Mouse (Mus musculus): ENCODE measurements around the gene Elovl6. TPM values are rescaled to one million over a fixed set of nuclear protein-coding genes. Genes with fewer than 3 reads are reported as not detected.

The Elovl6 gene
- polyA plus RNA-seq, 1 experiment from 2014 or later: 39.9 TPM

DNA sequence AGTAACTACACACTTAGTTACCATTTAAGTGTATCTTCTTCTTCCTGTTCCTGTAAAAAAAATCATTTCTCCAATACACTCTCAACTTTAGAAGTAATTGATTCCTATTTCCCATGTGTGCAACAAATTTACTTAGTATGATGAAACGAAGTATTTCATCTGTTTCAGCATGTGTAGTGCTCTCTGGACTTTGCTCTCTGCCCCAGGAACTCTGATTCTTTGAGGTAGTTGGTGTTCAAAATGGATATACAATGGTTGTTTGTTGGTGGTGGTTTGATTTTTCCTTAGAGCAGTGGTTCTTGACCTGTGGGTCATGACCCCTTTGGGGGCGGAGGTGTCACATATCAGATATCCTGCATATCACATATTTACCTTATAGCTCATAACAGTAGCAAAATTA is 32.7 kb downstream of the Elovl6 start:
- 89% methylated on average over 2 of the region's 2 CpGs for WGBS
- Histone ChIP-seq H3K27ac (ENCODE audit: low read depth, low read length) (no peak overlapping the region), H3K9me3 (ENCODE audit: control insufficient read depth, low read length) (no peaks in the 10 kb centered on the region; the same call in 1 of the 2 replicates), H3K9ac (ENCODE audit: low read length) (no peak overlapping the region), H3K4me1 (replicated peaks; ENCODE audit: control insufficient read depth, insufficient read depth, low read length) (no peaks in the 10 kb centered on the region), H3K4me2 (ENCODE audit: low read depth, low read length, severe bottlenecking) (no peak overlapping the region), H3K36me3 (ENCODE audit: control insufficient read depth, insufficient read depth, low read length) (peaks cover 2% of the 10 kb centered on the region; the same call in 1 of the 2 replicates), H3K4me3 (ENCODE audit: low read depth, low read length) (no peak overlapping the region), H3K27me3 (ENCODE audit: control insufficient read depth, insufficient read depth, low read length) (no peaks in the 10 kb centered on the region)
- no peak for DNase-seq (ENCODE audit: low spot score)
- no peak for ATAC-seq (replicated peaks; ENCODE audit: low FRiP score)

- DNase-seq (ENCODE audit: low spot score): no peak
Measured at GRCm38 (mm10) chr3:129565458-129565857, 33.3 kb downstream of the Elovl6 start.

DNA sequence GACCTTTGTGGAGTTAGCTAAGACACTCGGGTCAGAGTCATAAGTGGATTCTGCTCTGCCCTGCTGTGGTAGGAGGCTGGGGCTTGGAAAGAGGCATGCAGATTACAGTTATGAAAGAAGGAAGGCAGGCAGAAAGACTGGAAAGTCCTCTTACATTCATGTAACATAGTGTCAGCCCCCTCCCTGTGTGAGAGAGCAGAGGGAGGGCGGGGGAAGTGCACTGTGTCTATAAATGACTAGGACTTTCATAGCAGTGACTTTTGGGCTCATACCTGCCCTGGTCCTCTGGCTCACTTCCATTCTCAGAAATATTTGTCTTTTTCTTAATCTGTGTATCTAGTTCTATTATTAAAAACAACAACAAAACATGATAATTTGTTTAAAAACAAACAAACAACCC is 33.9 kb downstream of the Elovl6 start:
- Histone ChIP-seq H3K27me3 (ENCODE audit: control insufficient read depth, insufficient read depth, low read length) (no peaks in the 10 kb centered on the region), H3K27ac (ENCODE audit: low read depth, low read length) (no peak overlapping the region), H3K4me2 (ENCODE audit: low read depth, low read length, severe bottlenecking) (no peak overlapping the region), H3K4me3 (ENCODE audit: low read depth, low read length) (no peak overlapping the region), H3K9ac (ENCODE audit: low read length) (no peak overlapping the region), H3K4me1 (replicated peaks; ENCODE audit: control insufficient read depth, insufficient read depth, low read length) (no peaks in the 10 kb centered on the region), H3K36me3 (ENCODE audit: control insufficient read depth, insufficient read depth, low read length) (peaks cover 2% of the 10 kb centered on the region; the same call in 1 of the 2 replicates), H3K9me3 (ENCODE audit: control insufficient read depth, low read length) (no peaks in the 10 kb centered on the region; the same call in 1 of the 2 replicates)
- DNase-seq (ENCODE audit: low spot score) (no peak), ATAC-seq (replicated peaks; ENCODE audit: low FRiP score) (no peak)
- WGBS: 87% methylated on average over 2 of the region's 2 CpGs

More at GRCm38 (mm10) chr3:129565458-129565857, 33.3 kb downstream of the Elovl6 start:
- no peaks in the 10 kb centered on the region for H3K27me3 ChIP-seq (ENCODE audit: control insufficient read depth, insufficient read depth, low read length)
- H3K9me3 ChIP-seq (ENCODE audit: control insufficient read depth, low read length): no peaks in the 10 kb centered on the region; the same call in 1 of the 2 replicates
- 93% methylated on average over 8 of the region's 8 CpGs for WGBS
- no peak overlapping the region for H3K27ac ChIP-seq (ENCODE audit: low read depth, low read length)
- peaks cover 2% of the 10 kb centered on the region; the same call in 1 of the 2 replicates for H3K36me3 ChIP-seq (ENCODE audit: control insufficient read depth, insufficient read depth, low read length)
- H3K4me1 ChIP-seq (replicated peaks; ENCODE audit: control insufficient read depth, insufficient read depth, low read length): no peaks in the 10 kb centered on the region
- H3K4me2 ChIP-seq (ENCODE audit: low read depth, low read length, severe bottlenecking): no peak overlapping the region
- no peak overlapping the region for H3K9ac ChIP-seq (ENCODE audit: low read length)
- ATAC-seq (replicated peaks; ENCODE audit: low FRiP score): no peak
- no peak overlapping the region for H3K4me3 ChIP-seq (ENCODE audit: low read depth, low read length)

GRCm38 (mm10) chr3:129566876-129567275 is 34.7 kb downstream of the Elovl6 start:
- Histone ChIP-seq H3K4me1 (replicated peaks; ENCODE audit: control insufficient read depth, insufficient read depth, low read length) (no peaks in the 10 kb centered on the region), H3K36me3 (ENCODE audit: control insufficient read depth, insufficient read depth, low read length) (peaks cover 2% of the 10 kb centered on the region; the same call in 1 of the 2 replicates), H3K27me3 (ENCODE audit: control insufficient read depth, insufficient read depth, low read length) (no peaks in the 10 kb centered on the region), H3K27ac (ENCODE audit: low read depth, low read length) (no peak overlapping the region), H3K9me3 (ENCODE audit: control insufficient read depth, low read length) (no peaks in the 10 kb centered on the region; the same call in 1 of the 2 replicates), H3K4me3 (ENCODE audit: low read depth, low read length) (no peak overlapping the region), H3K9ac (ENCODE audit: low read length) (no peak overlapping the region), H3K4me2 (ENCODE audit: low read depth, low read length, severe bottlenecking) (no peak overlapping the region)
- WGBS: 85% methylated on average over 5 of the region's 5 CpGs
- DNase-seq (ENCODE audit: low spot score) (no peak), ATAC-seq (replicated peaks; ENCODE audit: low FRiP score) (no peak)

- no peaks in the 10 kb centered on the region for H3K27me3 ChIP-seq (ENCODE audit: control insufficient read depth, insufficient read depth, low read length)
- H3K36me3 ChIP-seq (ENCODE audit: control insufficient read depth, insufficient read depth, low read length): peaks cover 2% of the 10 kb centered on the region; the same call in 1 of the 2 replicates
- ATAC-seq (replicated peaks; ENCODE audit: low FRiP score): no peak
- no peak overlapping the region for H3K27ac ChIP-seq (ENCODE audit: low read depth, low read length)
- 66% methylated on average over 7 of the region's 7 CpGs for WGBS
- H3K4me1 ChIP-seq (replicated peaks; ENCODE audit: control insufficient read depth, insufficient read depth, low read length): no peaks in the 10 kb centered on the region
- H3K4me2 ChIP-seq (ENCODE audit: low read depth, low read length, severe bottlenecking): no peak overlapping the region
- DNase-seq (ENCODE audit: low spot score): no peak
- no peaks in the 10 kb centered on the region; the same call in 1 of the 2 replicates for H3K9me3 ChIP-seq (ENCODE audit: control insufficient read depth, low read length)
- no peak overlapping the region for H3K4me3 ChIP-seq (ENCODE audit: low read depth, low read length)
- no peak overlapping the region for H3K9ac ChIP-seq (ENCODE audit: low read length)
Measured at GRCm38 (mm10) chr3:129568506-129568905, 36.4 kb downstream of the Elovl6 start.

- H3K27me3 ChIP-seq (ENCODE audit: control insufficient read depth, insufficient read depth, low read length): no peaks in the 10 kb centered on the region
- no peak for ATAC-seq (replicated peaks; ENCODE audit: low FRiP score)
- H3K9ac ChIP-seq (ENCODE audit: low read length): no peak overlapping the region
- no peak overlapping the region for H3K4me2 ChIP-seq (ENCODE audit: low read depth, low read length, severe bottlenecking)
- 98% methylated on average over 8 of the region's 8 CpGs for WGBS
- H3K9me3 ChIP-seq (ENCODE audit: control insufficient read depth, low read length): no peaks in the 10 kb centered on the region
- H3K4me1 ChIP-seq (replicated peaks; ENCODE audit: control insufficient read depth, insufficient read depth, low read length): no peaks in the 10 kb centered on the region
- no peak overlapping the region for H3K27ac ChIP-seq (ENCODE audit: low read depth, low read length)
- no peak overlapping the region for H3K4me3 ChIP-seq (ENCODE audit: low read depth, low read length)
- DNase-seq (ENCODE audit: low spot score): no peak
- no peaks in the 10 kb centered on the region for H3K36me3 ChIP-seq (ENCODE audit: control insufficient read depth, insufficient read depth, low read length)
Measured at GRCm38 (mm10) chr3:129570989-129571388, 38.8 kb downstream of the Elovl6 start.

DNA sequence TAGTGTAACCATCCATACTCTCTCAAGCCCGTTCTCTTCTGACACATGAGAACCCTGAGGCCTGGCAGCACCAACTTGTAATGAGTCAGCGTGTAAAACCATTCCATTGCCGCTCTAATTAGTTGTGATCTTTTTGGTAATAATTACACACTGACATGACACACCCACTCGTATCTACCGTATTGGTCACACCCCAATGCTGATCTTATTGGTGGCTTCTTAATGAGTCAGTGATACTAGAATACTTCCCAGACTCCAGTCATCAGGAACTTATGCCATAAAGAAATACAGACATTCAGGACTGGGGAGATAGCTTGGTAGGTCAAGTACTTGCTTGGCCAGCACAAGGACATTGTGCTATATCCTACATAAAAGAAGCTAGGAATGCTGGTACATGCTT is 39.5 kb downstream of the Elovl6 start:
- Histone ChIP-seq H3K36me3 (ENCODE audit: control insufficient read depth, insufficient read depth, low read length) (no peaks in the 10 kb centered on the region), H3K9me3 (ENCODE audit: control insufficient read depth, low read length) (no peaks in the 10 kb centered on the region), H3K4me3 (ENCODE audit: low read depth, low read length) (no peak overlapping the region), H3K27me3 (ENCODE audit: control insufficient read depth, insufficient read depth, low read length) (no peaks in the 10 kb centered on the region), H3K9ac (ENCODE audit: low read length) (no peak overlapping the region), H3K4me2 (ENCODE audit: low read depth, low read length, severe bottlenecking) (no peak overlapping the region), H3K4me1 (replicated peaks; ENCODE audit: control insufficient read depth, insufficient read depth, low read length) (no peaks in the 10 kb centered on the region), H3K27ac (ENCODE audit: low read depth, low read length) (no peak overlapping the region)
- DNase-seq (ENCODE audit: low spot score) (no peak), ATAC-seq (replicated peaks; ENCODE audit: low FRiP score) (no peak)
- WGBS: 91% methylated on average over 5 of the region's 5 CpGs

- Histone ChIP-seq H3K9ac (ENCODE audit: low read length) (no peak overlapping the region), H3K27ac (ENCODE audit: low read depth, low read length) (no peak overlapping the region), H3K4me1 (replicated peaks; ENCODE audit: control insufficient read depth, insufficient read depth, low read length) (no peaks in the 10 kb centered on the region), H3K27me3 (ENCODE audit: control insufficient read depth, insufficient read depth, low read length) (no peaks in the 10 kb centered on the region), H3K9me3 (ENCODE audit: control insufficient read depth, low read length) (no peaks in the 10 kb centered on the region), H3K36me3 (ENCODE audit: control insufficient read depth, insufficient read depth, low read length) (no peaks in the 10 kb centered on the region), H3K4me2 (ENCODE audit: low read depth, low read length, severe bottlenecking) (no peak overlapping the region), H3K4me3 (ENCODE audit: low read depth, low read length) (no peak overlapping the region)
- no peak; the same call in 1 of the 2 replicates for ATAC-seq (replicated peaks; ENCODE audit: low FRiP score)
- DNase-seq (ENCODE audit: low spot score): no peak
- 54% methylated on average over 4 of the region's 4 CpGs for WGBS
Measured at GRCm38 (mm10) chr3:129572959-129573358, 40.8 kb downstream of the Elovl6 start.

GRCm38 (mm10) chr3:129573609-129574008 is 41.5 kb downstream of the Elovl6 start:
- Histone ChIP-seq H3K36me3 (ENCODE audit: control insufficient read depth, insufficient read depth, low read length) (no peaks in the 10 kb centered on the region), H3K27me3 (ENCODE audit: control insufficient read depth, insufficient read depth, low read length) (no peaks in the 10 kb centered on the region)

More at GRCm38 (mm10) chr3:129573609-129574008, 41.5 kb downstream of the Elovl6 start:
- Histone ChIP-seq H3K27ac (ENCODE audit: low read depth, low read length) (no peak overlapping the region), H3K9me3 (ENCODE audit: control insufficient read depth, low read length) (no peaks in the 10 kb centered on the region), H3K4me1 (replicated peaks; ENCODE audit: control insufficient read depth, insufficient read depth, low read length) (no peaks in the 10 kb centered on the region), H3K4me3 (ENCODE audit: low read depth, low read length) (no peak overlapping the region), H3K9ac (ENCODE audit: low read length) (no peak overlapping the region), H3K4me2 (ENCODE audit: low read depth, low read length, severe bottlenecking) (no peak overlapping the region)
- ATAC-seq (replicated peaks; ENCODE audit: low FRiP score) (no peak), DNase-seq (ENCODE audit: low spot score) (no peak)
- WGBS: 83% methylated on average over 4 of the region's 4 CpGs

Measured in forebrain, embryonic 11.5 days (tissue).